Mouse (Mus musculus): Measurements from ENCODE around the gene Rere. TPM values are rescaled to one million over a fixed set of nuclear protein-coding genes. Genes with fewer than 3 reads are reported as not detected.
A peak's percentile ranks its signal among the peaks of the same experiment; 100 is the strongest.

Gene Rere
- total RNA-seq, 2 experiments from 2014 or later = 108 to 117 TPM

- no peak for DNase-seq (ENCODE audit: low spot score in 2 of 2)
Observed at GRCm38 (mm10) chr4:150629266-150629665, 347.8 kb downstream of the Rere start.

- no peak for DNase-seq (ENCODE audit: low spot score in 2 of 2)
Observed at GRCm38 (mm10) chr4:150635568-150635967, 354.1 kb downstream of the Rere start.

GRCm38 (mm10) chr4:150636635-150637034, 355.2 kb downstream of the Rere start:
- DNase-seq (ENCODE audit: low spot score in 2 of 2) = no peak

GRCm38 (mm10) chr4:150644299-150644698, 362.9 kb downstream of the Rere start:
- DNase-seq (ENCODE audit: low spot score in 2 of 2) = no peak

GRCm38 (mm10) chr4:150649327-150649726, 367.9 kb downstream of the Rere start:
- DNase-seq (ENCODE audit: low spot score in 2 of 2) = no peak

GRCm38 (mm10) chr4:150651390-150652277, 370.2 kb downstream of the Rere start, which contains the start of gene Slc45a1:
Gene Slc45a1 (minus strand): TSS chr4:150652174.
- peak; percentile 38 to 51 for DNase-seq (ENCODE audit: low spot score in 2 of 2)

GRCm38 (mm10) chr4:150653072-150653599, 371.7 kb downstream of the Rere start:
- DNase-seq (ENCODE audit: low spot score in 2 of 2) = no peak

- peak; percentile 85 to 92 for DNase-seq (ENCODE audit: low spot score in 2 of 2)
Observed at GRCm38 (mm10) chr4:150655989-150656388, 374.5 kb downstream of the Rere start.

- DNase-seq (ENCODE audit: low spot score in 2 of 2) = peak; percentile 37 to 53
Observed at GRCm38 (mm10) chr4:150656504-150656903, 375.1 kb downstream of the Rere start.

- DNase-seq (ENCODE audit: low spot score in 2 of 2) = no peak
Observed at GRCm38 (mm10) chr4:150659926-150660610, 378.6 kb downstream of the Rere start.

GRCm38 (mm10) chr4:150661886-150662285, 380.4 kb downstream of the Rere start:
- no peak for DNase-seq (ENCODE audit: low spot score in 2 of 2)

GRCm38 (mm10) chr4:150663192-150663591, 381.7 kb downstream of the Rere start:
- peak; percentile 34 to 43 for DNase-seq (ENCODE audit: low spot score in 2 of 2)

GRCm38 (mm10) chr4:150664726-150665125, 383.3 kb downstream of the Rere start:
- DNase-seq (ENCODE audit: low spot score in 2 of 2) = no peak

- DNase-seq (ENCODE audit: low spot score in 2 of 2) = no peak
Observed at GRCm38 (mm10) chr4:150665806-150666205, 384.4 kb downstream of the Rere start.

Other genes starting within 250 kb of the Rere start
- gene Gpr157, start 194.3 kb upstream of the Rere start, total RNA-seq (2021) = 1 to 10 TPM; 1.0 to 1.6 TPM
- gene Slc2a5, start 162.4 kb upstream of the Rere start, total RNA-seq (2021) = 1 to 10 TPM; 3.9 to 5.3 TPM
- gene Slc2a7, start 132.7 kb upstream of the Rere start, total RNA-seq (2021) = not detected
- not detected for gene Car6, start 80.3 kb upstream of the Rere start, total RNA-seq (2021)
- 100 to 1,000 TPM; 323 to 338 TPM for gene Eno1, start 44.9 kb upstream of the Rere start, total RNA-seq (2021)